Mouse (Mus musculus) left cerebral cortex, postnatal 10 days (tissue): ENCODE data around the gene Gm20834. TPM values are rescaled to one million over a fixed set of nuclear protein-coding genes. Genes with fewer than 3 reads are reported as not detected.
"Not testable (repeated sequence)": the region's sequence is repeated elsewhere in the genome, so short reads cannot be mapped to it uniquely, and the experiment has no call there.

Experiments
- DNase-seq, 2 experiments: peaks; one replicate each; pipeline ENCODE4 v3.0.0; 2021 to 2022; ENCODE audit warnings: low spot score in 2 of 2, mixed read lengths in 1 of 2; ENCODE audit errors: extremely low spot score in 1 of 2
- intact Hi-C: fragments of 180-260 bp; cut with DNase I; formaldehyde crosslinking; loops from one replicate; pipeline ENCODE4 v1.15.1; 2025
- total RNA-seq, 2 experiments: library from RNA; stranded (reverse); gene quantifications; 2 replicates each; pipeline ENCODE4 v1.2.3; 2021

Gm20834 gene
- total RNA-seq: not detected

DNA sequence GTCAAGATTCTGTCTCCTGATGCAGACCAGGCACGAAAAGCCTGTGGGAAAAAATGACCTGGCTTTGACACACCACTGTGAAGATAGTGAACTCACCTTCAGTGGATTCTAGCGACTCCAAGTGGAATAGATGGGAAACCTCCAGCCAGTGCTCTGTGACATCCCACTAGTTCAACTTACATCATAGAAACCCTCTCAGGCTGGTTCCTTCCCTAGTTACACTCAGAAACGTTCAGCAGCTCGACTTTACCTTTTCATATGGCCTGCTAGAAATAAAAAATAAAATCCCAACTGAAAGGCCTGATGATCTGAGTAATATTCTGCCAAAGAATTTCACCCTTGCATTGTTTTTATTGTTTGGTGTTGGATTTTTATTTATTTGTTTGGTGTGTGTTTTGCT is at the start of gene Gm20834:
TSS of gene Gm20834 (minus strand) at position 101 of the 400 bp plus-strand sequence.
- intact Hi-C loops, DNase-seq: not testable (repeated sequence)

Other genes starting within 250 kb of the Gm20834 start
- not detected for gene Gm21310, start 177.4 kb downstream of the Gm20834 start, total RNA-seq
- gene Gm28510, start 88.1 kb upstream of the Gm20834 start, total RNA-seq: not detected
- gene Gm20737, start 211.5 kb upstream of the Gm20834 start, total RNA-seq: not detected
- gene Gm21775, start 228.9 kb upstream of the Gm20834 start, total RNA-seq: not detected